Mouse (Mus musculus) hindlimb bud, embryonic 11.5 days (tissue): ENCODE measurements at regions not wholly inside any gene's neighbourhood (a gene's known extent, or its start where the extent isn't known, plus 50 kb on each side); places are given as distances from the start of the nearest gene placed in this dataset.
"Not testable (repeated sequence)": the region's sequence is repeated elsewhere in the genome, so short reads cannot be mapped to it uniquely, and the experiment has no call there.

ENCODE experiments used
- DNase-seq: peaks from one replicate; pipeline ENCODE4 v3.0.0-alpha.2; 2012; ENCODE audit warnings: low read depth, low spot score; ENCODE audit errors: extremely low spot score

GRCm38 (mm10) chr4:97509576-97509975, 263.0 kb upstream of the Nfia start:
- DNase-seq: no peak

GRCm38 (mm10) chr4:97505734-97506133, 266.8 kb upstream of the Nfia start:
- DNase-seq: no peak

- no peak for DNase-seq
Observed at GRCm38 (mm10) chr4:97491248-97491804, 281.2 kb upstream of the Nfia start.

- DNase-seq: no peak
Observed at GRCm38 (mm10) chr4:97486354-97486753, 286.2 kb upstream of the Nfia start.

- no peak for DNase-seq
Observed at GRCm38 (mm10) chr4:97485225-97485624, 287.3 kb upstream of the Nfia start.

- DNase-seq: no peak
Observed at GRCm38 (mm10) chr4:97482701-97483246, 289.8 kb upstream of the Nfia start.

- no peak for DNase-seq
Observed at GRCm38 (mm10) chr4:97481836-97482235, 290.7 kb upstream of the Nfia start.

- no peak for DNase-seq
Observed at GRCm38 (mm10) chr4:97476571-97477190, 293.7 kb upstream of the Gm10192 start.

- DNase-seq: not testable (repeated sequence)
Observed at GRCm38 (mm10) chr4:97473492-97473891, 290.5 kb upstream of the Gm10192 start.

GRCm38 (mm10) chr4:97465932-97466666, 283.1 kb upstream of the Gm10192 start:
- DNase-seq: no peak

GRCm38 (mm10) chr4:97465517-97465916, 282.6 kb upstream of the Gm10192 start:
- DNase-seq: no peak

- no peak for DNase-seq
Observed at GRCm38 (mm10) chr4:97461177-97461576, 278.2 kb upstream of the Gm10192 start.

- no peak for DNase-seq
Observed at GRCm38 (mm10) chr4:97439288-97440029, 256.5 kb upstream of the Gm10192 start.

GRCm38 (mm10) chr4:97432681-97433080, 249.7 kb upstream of the Gm10192 start:
- DNase-seq: no peak

GRCm38 (mm10) chr4:97432094-97432493, 249.1 kb upstream of the Gm10192 start:
- DNase-seq: no peak

- no peak for DNase-seq
Observed at GRCm38 (mm10) chr4:97431239-97431638, 248.3 kb upstream of the Gm10192 start.

GRCm38 (mm10) chr4:97419845-97420244, 236.9 kb upstream of the Gm10192 start:
- no peak for DNase-seq

GRCm38 (mm10) chr4:97418616-97419015, 235.7 kb upstream of the Gm10192 start:
- no peak for DNase-seq

GRCm38 (mm10) chr4:97417943-97418342, 235.0 kb upstream of the Gm10192 start:
- DNase-seq: no peak

- DNase-seq: no peak
Observed at GRCm38 (mm10) chr4:97408633-97409296, 225.8 kb upstream of the Gm10192 start.
